In the genomic region with DNA sequence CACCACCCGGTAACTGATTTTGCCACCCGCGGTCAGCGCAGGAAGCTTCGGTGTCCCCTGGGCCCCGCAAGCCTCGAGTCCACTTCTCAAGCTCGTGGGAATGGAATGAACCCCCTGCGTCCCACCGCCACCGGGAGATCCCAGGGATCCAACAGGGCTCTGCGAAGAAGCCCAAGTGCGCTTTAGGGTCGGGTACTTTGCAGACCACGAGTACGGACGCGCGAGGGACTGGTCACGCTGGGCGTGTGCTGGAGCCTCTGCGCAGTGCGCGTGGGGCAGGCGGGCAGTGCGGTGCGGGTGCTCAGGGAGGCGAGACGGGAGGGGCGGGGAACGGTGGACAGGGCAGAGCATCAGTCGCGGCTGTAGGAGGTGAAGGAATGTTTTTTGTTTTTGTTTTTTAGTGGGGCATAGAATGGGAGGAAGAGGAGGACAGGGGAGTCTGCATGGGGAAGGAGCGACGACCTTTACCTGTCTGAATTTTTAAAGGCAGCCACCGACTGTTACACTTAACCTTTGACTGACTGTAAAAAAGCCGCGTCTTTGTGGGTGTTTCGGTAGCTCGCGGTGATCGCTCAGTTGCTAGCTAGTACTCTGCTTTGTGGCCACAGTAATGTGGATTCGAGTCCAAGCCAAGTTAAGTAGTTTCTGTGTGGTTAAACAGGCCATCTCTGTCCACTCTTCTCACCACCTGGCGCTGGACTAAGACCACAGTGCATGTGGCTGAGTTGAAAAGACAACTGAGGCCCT, we compare ENCODE assay signal across 8 mouse cellular contexts. TPM values are rescaled to one million over a fixed set of nuclear protein-coding genes. Genes with fewer than 3 reads are reported as not detected.
DNase-seq lines count a peak whose midpoint lies in the region; ATAC-seq lines count a peak whose summit lies in the region.

No protein-coding gene starts in this region.

- H3K4me3 ChIP-seq in erythroblast, embryonic 14.5 days (replicated peaks) = peak overlapping the region; percentile 26
- H3K4me3 ChIP-seq in hindbrain, embryonic 14.5 days (replicated peaks; ENCODE audit: low read length) = peak overlapping the region; percentile 23
- peak overlapping the region; percentile 34 for H3K4me3 ChIP-seq in midbrain, embryonic 14.5 days (replicated peaks; ENCODE audit: low read depth, low read length)

- H3K9ac ChIP-seq in hindbrain, embryonic 14.5 days = no peak overlapping the region; the same call in 1 of the 2 replicates
- H3K9ac ChIP-seq in midbrain, embryonic 14.5 days (replicated peaks; ENCODE audit: low read length) = peak overlapping the region; percentile 44

- H3K4me1 ChIP-seq in erythroblast, embryonic 14.5 days (ENCODE audit: control insufficient read depth) = peaks cover 6% of the 10 kb centered on the region
- peaks cover 6% of the 10 kb centered on the region; the same call in 1 of the 2 replicates for H3K4me1 ChIP-seq in hindbrain, embryonic 14.5 days (replicated peaks; ENCODE audit: control insufficient read depth, insufficient read depth, low read length)
- H3K4me1 ChIP-seq in midbrain, embryonic 14.5 days (ENCODE audit: control insufficient read depth, insufficient read depth, low read length) = peaks cover 5% of the 10 kb centered on the region; the same call in 1 of the 2 replicates

- no peak for DNase-seq in hindbrain, embryonic 14.5 days (ENCODE audit: low spot score)
- DNase-seq in midbrain, embryonic 14.5 days = peak; percentile 17
- DNase-seq in adrenal gland, adult 8-10 months = no peak
- no peak for DNase-seq in frontal cortex, postnatal 10 days (ENCODE audit: low spot score in 2 of 2)
- no peak for DNase-seq in cerebellum, adult 11-12 months

- peaks cover 5% of the 10 kb centered on the region; the same call in 1 of the 2 replicates for H3K9me3 ChIP-seq in erythroblast, embryonic 14.5 days (ENCODE audit: control insufficient read depth, low read length)
- no peaks in the 10 kb centered on the region for H3K9me3 ChIP-seq in hindbrain, embryonic 14.5 days (ENCODE audit: control insufficient read depth, low read length)
- no peaks in the 10 kb centered on the region for H3K9me3 ChIP-seq in midbrain, embryonic 14.5 days (ENCODE audit: control insufficient read depth, low read length)

- peak overlapping the region; percentile 48 for H3K4me2 ChIP-seq in hindbrain, embryonic 14.5 days (replicated peaks)
- peak overlapping the region; percentile 63 for H3K4me2 ChIP-seq in midbrain, embryonic 14.5 days (ENCODE audit: low read length)

- H3K27ac ChIP-seq in hindbrain, embryonic 14.5 days = no peak overlapping the region
- H3K27ac ChIP-seq in midbrain, embryonic 14.5 days (replicated peaks; ENCODE audit: low read depth, low read length) = no peak overlapping the region

- WGBS in hindbrain, embryonic 14.5 days = 2% methylated on average over 44 of the region's 44 CpGs
- WGBS in midbrain, embryonic 14.5 days = 1% methylated on average over 44 of the region's 44 CpGs

- no peak for ATAC-seq in erythroblast, adult 5-6 weeks (replicated peaks; ENCODE audit: low FRiP score, poor library complexity, severe bottlenecking)
- 0 out of 2 replicates have a peak, but pooled peaks have one; percentile 23 for ATAC-seq in common myeloid progenitor, adult 5-6 weeks (replicated peaks; ENCODE audit: low read depth, poor library complexity, severe bottlenecking)
- no peak for ATAC-seq in hindbrain, embryonic 14.5 days (ENCODE audit: low FRiP score)
- ATAC-seq in midbrain, embryonic 14.5 days (ENCODE audit: low FRiP score, low TSS enrichment) = no peak

- H3K27me3 ChIP-seq in erythroblast, embryonic 14.5 days (ENCODE audit: control insufficient read depth) = peaks cover 72% of the 10 kb centered on the region
- H3K27me3 ChIP-seq in hindbrain, embryonic 14.5 days (ENCODE audit: control insufficient read depth, insufficient read depth, low read length) = peaks cover 75% of the 10 kb centered on the region
- H3K27me3 ChIP-seq in midbrain, embryonic 14.5 days (ENCODE audit: control insufficient read depth, insufficient read depth, low read length) = peaks cover 50% of the 10 kb centered on the region

- H3K36me3 ChIP-seq in erythroblast, embryonic 14.5 days (ENCODE audit: control insufficient read depth) = no peaks in the 10 kb centered on the region
- no peaks in the 10 kb centered on the region for H3K36me3 ChIP-seq in hindbrain, embryonic 14.5 days (replicated peaks; ENCODE audit: control insufficient read depth, insufficient read depth)
- no peaks in the 10 kb centered on the region for H3K36me3 ChIP-seq in midbrain, embryonic 14.5 days (ENCODE audit: control insufficient read depth, insufficient read depth, low read length)

RNA-seq across cellular contexts. Expression of a gene that starts 23.0 kb away (rescaled TPM):
- polyA plus RNA-seq in erythroblast, embryonic 14.5 days (2012) = not detected in 2 replicates
- total RNA-seq in erythroblast, adult 5-6 weeks (2015; ENCODE audit: low replicate concordance) = not detected in 2 replicates
- total RNA-seq in erythroblast, adult 5-6 weeks (2017; ENCODE audit: low replicate concordance) = not detected in 2 replicates
- not detected in 2 replicates for total RNA-seq in common myeloid progenitor, adult 5-6 weeks (2017)
- not detected in 2 replicates for polyA plus RNA-seq in hindbrain, embryonic 14.5 days (2014; fragmentation: Nextera tagmentation; extraction: Ambion mirVana)
- not detected in 2 replicates for polyA plus RNA-seq in midbrain, embryonic 14.5 days (2014; fragmentation: Nextera tagmentation; extraction: Ambion mirVana)
- not detected for total RNA-seq in adrenal gland, adult 8-10 months (2022)

RNA-seq across cellular contexts. Expression of a gene that starts 49.9 kb away (rescaled TPM):
- not detected in 2 replicates for polyA plus RNA-seq in erythroblast, embryonic 14.5 days (2012)
- not detected in 2 replicates for total RNA-seq in erythroblast, adult 5-6 weeks (2015; ENCODE audit: low replicate concordance)
- total RNA-seq in erythroblast, adult 5-6 weeks (2017; ENCODE audit: low replicate concordance) = 0.17 TPM in 1 of 2 replicates, not detected in the other
- not detected in 2 replicates for total RNA-seq in common myeloid progenitor, adult 5-6 weeks (2017)
- 1.9 and 2.1 TPM in 2 replicates for polyA plus RNA-seq in hindbrain, embryonic 14.5 days (2014; fragmentation: Nextera tagmentation; extraction: Ambion mirVana)
- polyA plus RNA-seq in midbrain, embryonic 14.5 days (2014; fragmentation: Nextera tagmentation; extraction: Ambion mirVana) = 0.84 and 1.3 TPM in 2 replicates
- under 1 TPM in 1 of 4 experiments, not detected in 3; 0.27 TPM for total RNA-seq in adrenal gland, adult 8-10 months (2022)
